Mouse (Mus musculus) lung, postnatal 10 days (tissue): ENCODE data around the gene Mup5.
"Not testable (repeated sequence)": the region's sequence is repeated elsewhere in the genome, so short reads cannot be mapped to it uniquely, and the experiment has no call there.

Source experiments
- DNase-seq: peaks from one replicate; pipeline ENCODE4 v3.0.0; 2021

Gene Mup5

GRCm38 (mm10) chr4:61834952-61835708 lies at the start of gene Mup5:
Gene Mup5, minus strand, starts transcription at chr4:61835233.
- DNase-seq, result no peak

- DNase-seq, result no peak
Observed at GRCm38 (mm10) chr4:61858160-61858559, 23.1 kb upstream of the Mup5 start.

GRCm38 (mm10) chr4:61855831-61856698 lies 21.0 kb upstream of the Mup5 start:
- DNase-seq, result no peak

GRCm38 (mm10) chr4:61855344-61855743 lies 20.3 kb upstream of the Mup5 start:
- no peak for DNase-seq

- no peak for DNase-seq
Observed at GRCm38 (mm10) chr4:61844758-61845455, 9.9 kb upstream of the Mup5 start.

DNA sequence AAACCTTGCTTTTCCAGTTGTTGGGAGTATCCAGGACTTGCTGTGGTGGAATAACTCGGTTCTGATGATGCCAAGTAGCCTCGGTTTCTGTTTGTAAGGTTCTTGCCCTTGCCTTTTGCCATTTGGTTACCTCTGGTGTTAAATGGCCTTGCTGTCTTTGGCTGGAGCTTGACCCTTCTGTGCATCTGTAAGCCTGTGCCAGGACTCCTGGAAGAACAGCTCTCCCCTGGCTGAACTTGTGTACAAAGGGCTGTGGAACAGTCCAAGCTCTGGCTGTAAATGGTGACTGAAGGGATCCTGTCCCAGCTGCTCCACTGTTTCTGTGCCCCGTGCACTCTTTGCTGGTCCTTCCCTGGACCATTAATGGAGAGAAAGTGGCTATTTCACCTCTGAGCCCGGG lies 5.8 kb downstream of the Mup5 start:
- DNase-seq, result no peak

DNA sequence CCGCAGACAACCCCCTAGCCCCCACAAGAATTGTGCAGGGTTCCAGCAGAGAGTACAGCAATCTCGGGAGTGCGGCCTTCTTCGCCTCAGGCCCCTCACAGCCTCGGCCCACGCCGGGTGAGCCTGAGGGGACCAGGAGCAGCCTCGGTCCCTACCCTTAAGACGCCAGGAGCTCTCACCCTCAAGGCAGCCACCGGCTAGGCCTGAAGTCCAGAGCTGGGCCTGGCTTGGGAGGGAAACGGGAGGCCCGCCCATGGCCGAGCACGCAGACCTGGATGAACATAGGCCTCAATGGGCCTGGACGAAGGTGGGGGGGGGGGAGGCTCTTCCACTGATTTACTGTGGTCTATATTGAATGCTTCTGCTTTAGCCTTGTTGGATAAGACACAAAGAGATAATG lies 11.8 kb downstream of the Mup5 start:
- no peak for DNase-seq

GRCm38 (mm10) chr4:61822541-61822940 lies 12.5 kb downstream of the Mup5 start:
- DNase-seq, result not testable (repeated sequence)

- no peak for DNase-seq
Observed at GRCm38 (mm10) chr4:61815602-61816001, 19.4 kb downstream of the Mup5 start.

- DNase-seq, result no peak
Observed at GRCm38 (mm10) chr4:61813435-61813834, 21.6 kb downstream of the Mup5 start.

- DNase-seq, result peak; percentile 18
Observed at GRCm38 (mm10) chr4:61811193-61811592, 23.8 kb downstream of the Mup5 start.

- DNase-seq, result not testable (repeated sequence)
Observed at GRCm38 (mm10) chr4:61808926-61809325, 26.1 kb downstream of the Mup5 start.

DNA sequence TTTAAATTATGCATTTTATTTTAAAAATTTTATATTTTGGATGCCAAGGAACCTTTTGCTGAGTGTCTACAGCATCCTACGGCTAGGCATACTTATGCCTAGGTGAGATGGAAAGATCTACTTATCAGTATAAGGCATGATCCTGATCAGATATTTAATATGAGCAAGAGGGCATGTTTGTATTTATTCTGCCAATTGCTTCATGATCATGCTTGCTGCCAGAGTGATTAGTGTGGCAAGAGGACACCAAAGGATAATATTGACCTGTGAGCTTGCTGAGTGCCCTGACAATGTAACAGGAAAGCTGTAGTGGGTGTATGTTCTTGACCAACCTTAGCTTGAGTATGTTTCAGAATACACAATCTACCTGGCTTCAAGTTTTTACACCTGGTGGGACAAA lies 45.3 kb downstream of the Mup5 start:
- not testable (repeated sequence) for DNase-seq

- DNase-seq, result not testable (repeated sequence)
Observed at GRCm38 (mm10) chr4:61784231-61784630, 50.8 kb downstream of the Mup5 start.

DNA sequence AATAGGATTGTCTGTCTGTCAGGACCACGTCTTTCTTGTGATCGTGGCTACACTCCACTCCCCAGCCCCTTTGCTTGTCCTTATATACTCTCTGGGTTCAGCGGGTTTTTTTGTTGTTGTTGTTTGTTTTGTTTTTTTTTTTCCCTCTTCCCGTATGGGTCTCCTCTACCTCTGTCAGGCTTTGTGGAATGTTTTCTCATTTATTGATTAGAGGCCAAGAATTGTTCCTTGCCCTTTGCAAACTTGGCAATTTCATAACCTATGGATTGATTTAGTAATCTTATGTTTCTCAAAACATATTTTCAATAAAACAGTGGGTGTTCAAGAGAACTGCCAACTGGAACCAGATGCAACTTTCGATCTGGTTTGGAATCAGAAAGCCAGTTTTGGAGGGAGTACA lies 52.9 kb downstream of the Mup5 start, which contains the start of gene Mup19:
Gene Mup19, minus strand, starts transcription at position 101 of the 400 bp plus-strand sequence.
- not testable (repeated sequence) for DNase-seq
